Mouse (Mus musculus): ENCODE results near the gene Macf1.
A peak's percentile ranks its signal among the peaks of the same experiment; 100 is the strongest.

Gene Macf1

GRCm38 (mm10) chr4:123684260-123684659 is at the start of gene Macf1:
Macf1 (minus strand) TSS chr4:123684360.
- no peak for DNase-seq (ENCODE audit: low spot score)

DNA sequence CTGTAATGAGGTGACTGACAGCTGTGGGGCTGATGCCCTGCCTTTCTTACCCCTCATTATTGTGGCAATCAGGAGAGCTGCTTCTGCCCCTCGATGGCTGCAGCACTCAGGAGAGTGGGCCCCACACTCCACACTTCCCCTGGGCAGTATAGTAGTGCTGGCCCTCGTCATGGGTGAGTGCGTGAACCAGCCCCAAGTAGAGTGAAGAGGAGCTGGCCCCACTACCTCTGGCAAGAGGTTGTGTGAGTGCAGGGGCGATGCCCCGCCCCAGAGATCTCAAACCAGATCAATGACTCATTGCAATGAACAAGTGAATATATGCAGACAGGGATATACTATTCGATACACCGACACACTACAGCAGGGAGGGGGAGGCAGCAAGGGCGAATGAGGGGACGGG is 49.4 kb upstream of the Macf1 start:
- DNase-seq (ENCODE audit: low spot score): no peak

- no peak for DNase-seq (ENCODE audit: low spot score)
Measured at GRCm38 (mm10) chr4:123732921-123733320, 48.8 kb upstream of the Macf1 start.

DNA sequence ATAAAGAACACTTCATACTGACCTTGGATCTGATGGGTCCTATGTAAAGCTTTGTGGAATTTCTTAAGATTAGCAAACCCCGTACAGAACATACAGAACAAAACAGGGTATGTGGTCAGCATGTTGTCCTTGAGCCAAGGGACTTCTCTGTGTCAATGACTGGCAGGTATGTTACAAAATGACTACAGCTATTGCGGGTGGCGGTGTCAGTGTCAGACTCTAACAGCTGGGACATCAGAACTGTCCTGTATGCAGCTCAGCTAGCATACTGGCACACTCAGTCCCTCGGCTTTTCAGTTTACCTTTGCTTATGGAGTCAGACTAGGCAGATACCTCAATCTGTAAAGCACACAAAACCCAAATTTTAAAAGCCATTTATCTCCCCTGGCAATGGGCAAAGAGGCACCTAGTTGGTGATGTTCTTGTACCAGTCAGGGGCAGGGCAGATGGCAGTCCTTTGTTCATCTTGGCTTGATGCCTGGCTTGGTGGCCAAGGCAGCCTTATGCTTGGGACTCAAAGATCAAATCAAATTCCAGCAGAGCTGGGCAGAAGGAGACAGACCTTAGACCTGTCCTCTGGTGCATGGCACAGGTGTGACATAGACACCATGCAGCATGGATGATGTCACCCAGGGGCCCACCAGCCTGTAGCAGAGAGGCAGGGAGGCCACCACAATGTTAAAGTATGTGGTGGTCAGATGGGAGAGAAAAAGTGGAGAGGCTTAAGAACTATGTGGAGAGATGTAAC is 48.2 kb upstream of the Macf1 start:
- no peak for DNase-seq (ENCODE audit: low spot score)

- no peak for DNase-seq (ENCODE audit: low spot score)
Measured at GRCm38 (mm10) chr4:123721761-123722160, 37.6 kb upstream of the Macf1 start.

DNA sequence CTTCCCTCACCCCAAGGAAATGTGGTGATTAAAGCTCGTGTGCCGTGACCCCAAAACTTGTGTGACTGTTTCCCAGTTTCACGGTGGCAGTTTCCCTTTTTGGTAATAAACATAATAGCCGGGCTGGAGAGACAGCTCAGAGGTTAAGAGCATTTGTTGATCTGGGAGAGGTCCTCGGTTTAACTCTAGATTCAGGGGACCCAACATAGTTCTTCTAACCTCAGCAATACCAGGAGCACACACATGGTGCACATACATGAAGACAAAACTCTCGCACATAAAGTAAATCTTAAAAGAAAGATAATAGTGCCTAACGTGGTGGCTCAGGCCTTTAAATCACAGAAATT is 34.2 kb upstream of the Macf1 start:
- DNase-seq (ENCODE audit: low spot score): no peak

DNA sequence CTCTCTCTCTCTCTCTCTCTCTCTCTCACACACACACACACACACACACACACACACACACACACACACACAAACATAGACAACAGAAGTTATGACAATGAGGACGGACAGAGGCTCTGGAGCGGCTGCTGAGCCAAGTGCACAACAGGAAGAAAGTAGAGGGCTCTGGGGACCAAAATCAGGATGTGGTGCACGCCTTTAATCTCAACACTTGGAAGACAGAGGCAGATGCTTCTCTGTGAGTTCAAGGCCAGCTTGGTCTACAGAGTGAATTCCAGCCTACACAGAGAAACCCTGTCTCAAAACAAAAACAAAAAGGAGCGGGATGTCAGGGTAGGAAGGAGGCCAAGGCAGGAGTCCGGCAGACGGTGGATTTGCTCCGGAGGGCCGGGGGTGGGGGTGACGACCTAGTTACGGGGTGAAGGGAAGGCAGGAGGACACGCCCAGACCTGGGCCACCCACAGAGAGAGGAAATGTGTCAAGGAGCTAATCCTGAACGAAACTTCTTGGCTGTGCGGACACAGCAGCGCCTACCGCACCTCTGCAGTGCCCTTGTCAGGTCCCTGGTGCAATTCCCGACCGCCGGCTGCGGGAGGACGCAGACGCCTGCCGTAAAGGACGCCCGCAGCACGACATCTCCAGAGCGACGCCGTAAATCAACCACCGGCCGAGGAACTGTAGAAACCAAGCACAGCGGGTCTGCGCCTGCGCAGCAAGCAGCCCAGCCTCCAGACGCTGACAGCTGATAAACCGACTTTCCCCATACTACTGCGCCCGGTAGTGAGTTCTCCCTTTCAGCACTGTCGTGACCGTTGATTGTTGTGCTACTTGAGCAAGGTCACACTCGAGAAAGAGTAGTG is 33.6 kb upstream of the Macf1 start, which contains the start of gene Ndufs5:
Ndufs5 (minus strand) TSS at position 629 of the 860 bp plus-strand sequence.
- DNase-seq (ENCODE audit: low spot score): peak; percentile 97

- DNase-seq (ENCODE audit: low spot score): no peak
Measured at GRCm38 (mm10) chr4:123712431-123712830, 28.3 kb upstream of the Macf1 start.

GRCm38 (mm10) chr4:123707340-123707739 is 23.2 kb upstream of the Macf1 start:
- no peak for DNase-seq (ENCODE audit: low spot score)

- no peak for DNase-seq (ENCODE audit: low spot score)
Measured at GRCm38 (mm10) chr4:123705340-123705739, 21.2 kb upstream of the Macf1 start.

DNA sequence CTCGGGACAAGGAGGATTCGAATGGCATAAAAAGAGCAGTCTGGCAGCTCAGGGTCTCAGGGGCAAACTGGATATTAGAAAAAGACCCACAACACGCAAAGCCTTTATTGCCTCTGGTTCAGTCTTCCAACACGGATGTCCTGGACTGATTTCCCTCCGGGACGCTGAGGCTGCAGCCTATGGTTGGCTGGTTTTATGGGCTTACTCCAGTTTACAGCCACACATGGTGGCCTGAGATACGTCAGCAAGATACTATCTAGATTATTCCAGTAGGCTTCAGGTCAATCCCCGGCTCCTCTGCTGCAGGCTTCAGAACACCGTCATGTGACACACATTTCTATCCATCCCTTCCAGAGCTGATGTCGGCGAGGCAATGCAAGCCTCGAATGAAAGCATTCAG is 9.2 kb upstream of the Macf1 start:
- DNase-seq (ENCODE audit: low spot score): no peak

- no peak for DNase-seq (ENCODE audit: low spot score)
Measured at GRCm38 (mm10) chr4:123692071-123692470, 7.9 kb upstream of the Macf1 start.

GRCm38 (mm10) chr4:123690311-123690710 is 6.2 kb upstream of the Macf1 start:
- DNase-seq (ENCODE audit: low spot score): no peak

DNA sequence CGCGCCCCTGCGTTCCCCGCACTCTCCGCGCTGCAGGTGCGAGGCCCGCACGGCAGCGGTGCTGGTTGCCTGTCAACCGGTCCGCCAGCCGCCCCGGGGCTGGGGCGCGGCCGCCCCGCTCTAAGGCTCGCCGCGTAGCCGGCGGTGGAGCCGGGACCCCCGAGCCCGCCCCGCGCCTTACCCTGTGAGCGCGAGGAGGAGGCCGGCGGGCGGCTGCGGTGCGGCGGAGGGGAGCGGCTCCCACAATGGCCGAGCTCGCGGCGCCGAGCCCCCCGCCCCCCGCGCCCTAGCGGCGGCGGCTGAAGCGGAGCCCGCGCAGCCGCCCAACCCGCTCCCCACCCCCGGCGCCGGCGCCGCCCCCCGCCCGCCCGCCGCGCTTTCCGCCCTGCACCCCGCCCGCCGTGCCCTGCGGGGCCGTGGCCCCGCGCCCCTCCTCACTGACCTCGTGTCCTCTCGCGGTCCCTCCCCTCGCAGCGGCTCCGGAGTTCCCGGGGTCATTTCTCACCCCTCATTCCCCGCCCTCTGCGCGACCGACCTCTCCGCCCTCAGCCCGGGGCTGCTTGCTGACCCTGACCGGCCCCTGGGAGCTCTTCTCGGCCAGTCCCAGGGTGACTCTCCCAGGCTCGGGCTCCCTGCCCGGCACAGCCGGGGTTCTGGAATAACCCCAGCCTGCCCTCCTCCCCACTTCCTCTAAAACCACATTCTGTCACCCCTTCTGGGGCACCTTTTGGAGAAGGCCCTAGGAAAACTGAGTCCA is 3.0 kb upstream of the Macf1 start:
- DNase-seq (ENCODE audit: low spot score): peak; percentile 14

- no peak for DNase-seq (ENCODE audit: low spot score)
Measured at GRCm38 (mm10) chr4:123686368-123687024, 2.3 kb upstream of the Macf1 start.

DNA sequence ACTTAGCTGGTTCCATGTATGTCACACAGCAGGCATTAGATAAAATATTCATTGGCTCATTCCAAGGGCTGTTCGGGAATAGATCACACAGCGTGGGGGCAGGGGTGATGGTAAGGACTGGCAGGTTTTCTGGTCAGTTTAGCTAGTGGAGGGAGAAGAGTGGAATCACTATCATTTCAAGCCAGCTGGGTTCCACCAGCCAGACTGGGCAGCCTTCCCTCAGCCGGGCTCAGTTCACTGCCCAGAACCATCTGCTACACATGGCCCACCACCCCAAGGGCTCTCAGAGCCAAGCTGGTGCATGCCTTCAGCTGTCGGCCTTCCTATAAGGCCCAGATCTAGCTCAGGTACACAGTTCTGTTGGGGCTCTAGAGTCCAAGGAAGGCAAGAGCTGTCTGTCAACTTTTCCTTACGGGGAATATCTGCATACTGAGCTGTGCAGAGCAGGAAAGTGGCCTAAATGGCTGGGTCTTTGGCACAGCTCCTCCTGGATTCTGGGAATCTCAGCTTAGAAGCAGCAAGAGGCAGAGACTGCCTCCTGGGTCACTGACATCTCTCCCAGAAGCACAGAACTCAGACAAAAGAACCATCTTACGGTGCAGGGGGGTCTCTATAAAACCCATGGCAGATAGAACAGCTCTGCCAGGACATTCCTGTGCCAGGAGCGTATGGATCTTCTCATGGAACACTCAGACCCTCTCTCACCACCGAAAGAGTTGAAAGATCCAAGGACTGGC is 1.5 kb upstream of the Macf1 start:
- DNase-seq (ENCODE audit: low spot score): no peak

- no peak for DNase-seq (ENCODE audit: low spot score)
Measured at GRCm38 (mm10) chr4:123685046-123685445, 886 bp upstream of the Macf1 start.

DNA sequence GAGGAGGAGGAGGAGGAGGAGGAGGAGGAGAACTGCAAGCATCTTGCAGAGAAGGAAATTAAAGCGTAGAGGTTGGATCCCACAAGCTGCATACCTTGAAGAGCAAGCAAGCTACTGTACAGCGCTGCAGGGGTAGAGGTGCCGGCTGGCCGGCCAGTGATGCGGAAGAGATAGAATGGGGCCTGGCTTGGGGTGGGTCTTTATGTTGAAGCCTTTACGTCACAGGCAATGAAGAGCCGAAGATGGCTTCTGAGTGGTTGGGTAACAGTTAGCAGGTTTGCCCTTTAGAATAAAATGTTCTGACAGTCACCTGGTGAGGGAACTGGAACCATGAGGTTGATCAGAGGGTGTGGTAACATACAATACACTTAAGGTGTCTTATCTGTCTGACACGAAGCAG is 1.9 kb downstream of the Macf1 start:
- no peak for DNase-seq (ENCODE audit: low spot score)

GRCm38 (mm10) chr4:123680962-123681361 is 3.2 kb downstream of the Macf1 start:
- no peak for DNase-seq (ENCODE audit: low spot score)

GRCm38 (mm10) chr4:123677060-123677804 is 6.9 kb downstream of the Macf1 start:
- DNase-seq (ENCODE audit: low spot score): no peak

- DNase-seq (ENCODE audit: low spot score): no peak
Measured at GRCm38 (mm10) chr4:123670598-123670997, 13.6 kb downstream of the Macf1 start.
